Mouse (Mus musculus) heart, adult 9 months (tissue): ENCODE results near the gene Zfp985.
"Not testable (repeated sequence)": the region's sequence is repeated elsewhere in the genome, so short reads cannot be mapped to it uniquely, and the experiment has no call there.

Experiments
- DNase-seq, 2 experiments: peaks; one replicate each; pipeline ENCODE4 v3.0.0; 2022; ENCODE audit warnings: low spot score in 2 of 2

Zfp985 gene

DNA sequence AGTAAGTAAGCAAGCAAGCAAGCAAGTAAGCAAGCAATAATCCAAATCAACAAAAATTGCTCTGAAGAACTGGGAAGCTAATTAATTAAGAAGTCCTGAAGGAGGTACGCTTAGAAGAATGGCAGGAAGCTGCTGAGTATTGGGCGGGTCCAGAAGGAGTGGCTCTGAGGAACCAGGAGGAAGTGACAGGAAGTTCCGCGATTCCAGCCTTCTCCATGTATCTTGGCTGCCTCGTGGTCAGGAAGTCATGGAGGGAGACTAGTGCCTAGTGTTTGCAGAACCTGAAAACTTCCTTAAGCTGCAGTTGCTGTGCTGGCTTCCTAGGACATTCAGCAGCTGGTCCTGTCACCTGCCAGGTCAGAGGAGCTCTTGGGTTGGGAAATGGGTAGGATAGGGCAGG is at the start of gene Zfp985:
Zfp985 (plus strand) TSS at position 207 of the 400 bp plus-strand sequence.
- peak; percentile 24 to 49 for DNase-seq

DNA sequence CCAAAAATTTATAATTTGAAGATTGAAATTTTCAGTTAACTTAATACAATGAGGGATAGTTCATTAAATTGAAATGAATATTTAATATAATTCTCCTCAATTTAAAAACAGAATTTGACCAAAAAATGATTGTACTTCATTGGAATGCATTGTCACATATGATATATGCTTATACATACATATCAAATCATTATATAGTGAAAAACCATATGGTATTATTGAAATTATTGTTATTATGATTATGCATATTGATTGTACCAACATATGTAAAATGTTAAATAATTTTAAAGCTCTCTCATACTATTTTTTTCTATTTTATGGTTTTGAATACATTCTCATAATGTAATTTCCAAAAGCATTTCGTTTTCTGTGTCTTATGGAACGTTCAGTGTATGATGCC is 43.9 kb upstream of the Zfp985 start:
- DNase-seq: no peak

DNA sequence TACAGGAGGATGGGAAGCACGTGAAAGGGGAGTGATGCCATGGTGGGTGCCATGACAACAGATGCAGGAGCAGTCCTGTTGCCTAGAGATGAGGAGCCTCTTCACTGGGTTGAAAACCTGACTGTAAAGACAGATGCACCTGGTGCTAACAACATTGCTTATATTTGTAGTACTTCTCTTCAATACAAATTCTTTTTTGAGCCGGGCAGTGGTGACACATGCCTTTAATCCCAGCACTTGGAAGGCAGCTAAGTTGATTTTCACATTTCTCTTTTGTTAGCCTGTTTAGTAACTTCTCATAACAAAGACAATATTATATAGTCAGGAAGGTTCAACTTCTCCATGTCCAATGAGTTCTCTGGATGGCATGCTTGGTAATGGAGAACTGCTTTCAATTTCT is 34.1 kb upstream of the Zfp985 start:
- peak in 1 of 2 experiments; percentile 19 for DNase-seq

DNA sequence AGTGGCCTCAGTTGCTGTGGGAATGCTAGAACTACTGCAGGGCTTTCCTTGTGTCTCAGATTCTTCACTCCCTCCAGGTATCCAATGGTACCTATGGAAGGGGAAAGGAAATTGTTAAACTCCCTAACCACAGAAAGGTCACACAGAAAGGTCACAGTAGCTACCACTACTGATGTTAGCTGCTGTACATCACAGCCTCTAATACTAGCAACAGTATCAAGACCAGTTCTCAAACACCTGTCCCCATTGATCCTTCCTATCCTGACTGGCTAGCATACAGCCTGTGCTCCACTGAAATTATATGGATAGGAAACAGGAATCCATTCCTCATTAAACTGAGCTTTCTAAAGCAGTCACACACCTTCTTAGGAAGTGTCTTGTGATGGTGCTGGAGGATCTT is 33.0 kb upstream of the Zfp985 start:
- no peak for DNase-seq

DNA sequence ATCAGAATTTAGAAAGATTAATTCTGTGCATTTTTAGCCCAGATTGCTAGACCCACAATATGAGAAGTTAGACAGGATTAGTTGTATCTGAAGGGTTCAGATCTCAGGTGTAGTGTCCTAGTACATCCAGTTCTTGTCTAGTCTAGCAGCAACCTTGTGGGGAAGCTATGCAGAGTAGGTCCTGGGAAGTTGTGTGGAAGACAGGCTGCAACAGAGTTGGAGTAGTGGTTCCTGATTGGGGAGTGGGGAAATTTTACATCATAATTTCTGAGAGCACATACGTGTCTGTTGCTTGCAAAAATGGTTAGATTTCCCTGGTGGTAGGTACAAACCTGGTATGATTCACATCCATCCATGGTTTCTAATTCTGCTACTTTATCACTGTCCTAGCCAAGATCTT is 28.0 kb upstream of the Zfp985 start:
- DNase-seq: no peak

DNA sequence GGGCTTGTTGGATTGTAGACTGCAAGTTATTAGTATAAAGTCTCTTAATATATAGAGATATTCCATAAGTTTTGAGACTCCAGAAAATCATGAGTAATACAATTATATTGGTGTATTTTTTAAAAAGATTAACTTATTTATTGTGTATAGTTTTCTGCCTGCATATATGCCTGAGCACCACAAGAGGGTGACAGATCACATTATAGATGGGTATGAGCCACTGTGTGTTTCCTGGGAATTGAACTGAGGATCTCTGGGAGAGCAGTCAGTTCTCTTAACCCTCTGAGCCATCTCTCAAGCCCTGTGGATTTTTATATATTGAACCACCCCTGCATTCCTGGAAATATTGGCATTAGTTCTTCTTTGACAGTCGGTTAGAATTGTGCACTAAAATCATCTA is 22.7 kb upstream of the Zfp985 start:
- DNase-seq: no peak

DNA sequence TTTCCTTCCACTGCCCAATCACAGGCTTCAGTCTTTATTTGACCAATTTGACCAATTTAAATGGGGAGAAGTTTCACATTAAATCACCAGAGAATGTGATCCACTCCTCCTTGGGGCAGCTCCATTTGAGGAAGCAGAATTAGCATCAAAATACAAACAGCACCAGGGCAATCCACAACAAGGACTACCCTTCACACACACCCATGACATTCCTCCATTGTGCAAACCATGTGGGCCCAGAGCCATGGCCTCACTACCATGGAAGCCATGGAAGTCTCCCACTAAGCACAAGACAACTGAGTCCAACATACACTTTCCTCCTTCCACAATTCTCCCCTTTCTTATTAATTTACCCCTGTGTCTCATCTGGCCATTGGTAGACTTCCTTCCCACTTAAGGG is 17.2 kb upstream of the Zfp985 start:
- not testable (repeated sequence) for DNase-seq

DNA sequence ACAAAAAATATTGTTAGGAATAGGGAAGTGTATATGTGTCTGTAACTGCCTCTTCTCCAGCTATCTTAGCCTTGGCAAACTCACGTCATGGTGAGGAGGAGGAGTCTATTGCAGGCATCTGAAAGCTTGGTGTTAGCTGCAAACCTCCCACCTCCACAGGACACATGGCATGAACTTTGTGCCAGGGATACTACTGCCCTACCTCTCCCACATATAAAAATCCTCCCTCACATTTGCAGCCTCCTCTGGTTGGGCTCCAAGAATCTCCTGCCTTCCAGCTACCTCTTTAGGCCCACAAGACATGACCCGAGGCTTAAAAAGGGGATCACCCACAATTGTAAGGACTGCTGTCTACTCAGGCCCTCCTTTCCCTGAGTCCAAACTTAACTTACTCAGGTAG is 15.4 kb upstream of the Zfp985 start:
- no peak for DNase-seq

DNA sequence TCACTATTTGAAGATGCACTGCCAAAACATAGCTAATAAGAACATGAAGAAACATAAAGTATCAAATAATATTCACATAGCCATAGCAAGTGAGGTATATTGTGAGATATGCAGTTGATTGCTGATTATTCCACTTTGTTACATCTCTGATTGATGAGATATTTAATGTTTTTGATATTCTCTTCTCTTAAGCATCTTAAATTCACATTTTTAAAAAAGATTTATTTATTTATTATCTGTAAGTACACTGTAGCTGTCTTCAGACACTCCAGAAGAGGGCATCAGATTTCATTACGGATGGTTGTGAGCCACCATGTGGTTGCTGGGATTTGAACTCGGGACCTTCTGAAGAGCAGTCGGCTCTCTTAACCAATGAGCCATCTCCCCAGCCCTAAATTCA is 13.2 kb upstream of the Zfp985 start, which contains the start of gene Gm16503:
Gm16503 (plus strand) TSS at position 301 of the 400 bp plus-strand sequence.
- not testable (repeated sequence) for DNase-seq

DNA sequence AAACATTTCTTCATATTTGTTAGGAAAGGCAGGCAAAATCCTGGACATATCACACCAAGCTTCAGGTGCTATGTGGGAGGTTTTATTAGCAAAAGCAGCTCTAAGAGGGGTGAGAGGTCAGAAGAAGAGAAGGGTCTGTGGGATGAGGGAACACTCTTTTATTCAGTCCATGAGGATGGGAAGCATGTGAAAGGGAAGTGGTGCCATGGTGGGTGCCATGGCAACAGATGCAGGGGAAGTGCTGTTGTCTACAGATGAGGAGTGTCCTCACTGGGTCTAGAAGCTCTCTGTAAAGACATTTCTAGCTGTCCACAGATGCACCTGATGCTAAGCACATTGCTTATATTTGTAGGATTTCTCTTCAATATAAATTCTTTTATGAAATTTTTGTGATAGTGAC is 12.0 kb upstream of the Zfp985 start:
- no peak for DNase-seq

DNA sequence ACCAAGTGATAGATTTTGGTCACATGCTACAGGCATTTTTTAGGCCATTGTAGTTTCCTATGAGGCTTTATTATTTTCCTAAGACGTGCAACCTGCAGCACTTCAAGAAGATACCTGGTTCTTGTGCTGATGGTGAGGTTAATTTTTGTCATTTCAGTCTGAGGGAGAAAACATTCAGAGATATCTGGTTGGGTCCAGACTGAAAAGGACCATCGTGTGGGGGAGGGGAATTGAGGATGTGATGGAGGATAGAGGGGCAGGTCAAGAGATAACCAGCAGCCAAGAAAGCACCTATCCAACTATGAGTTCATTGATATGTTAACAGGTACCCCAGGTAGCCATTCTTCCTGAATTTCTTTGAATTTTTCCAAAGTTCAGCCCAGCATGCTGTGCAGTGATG is 1.3 kb downstream of the Zfp985 start:
- DNase-seq: not testable (repeated sequence)

DNA sequence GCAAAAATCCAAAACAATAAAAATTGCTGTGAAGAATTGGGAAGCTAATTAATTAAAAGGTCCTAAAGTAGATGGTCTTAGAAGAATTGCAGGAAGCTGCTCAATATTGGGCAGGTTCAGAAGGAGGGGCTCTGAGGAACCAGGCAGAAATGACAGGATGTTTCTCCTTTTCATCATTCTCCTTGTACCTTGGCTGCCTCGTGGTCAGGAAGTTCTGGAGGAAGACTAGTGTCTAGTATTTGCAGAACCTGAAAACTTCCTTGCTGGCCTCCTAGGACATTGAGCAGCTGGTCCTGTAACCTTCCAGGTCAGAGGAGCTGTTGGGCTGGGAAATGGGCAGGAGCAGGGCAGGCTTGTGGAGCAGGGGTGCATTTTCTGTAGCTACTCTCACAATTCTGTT is 3.8 kb downstream of the Zfp985 start:
- peak; percentile 13 to 58 for DNase-seq

DNA sequence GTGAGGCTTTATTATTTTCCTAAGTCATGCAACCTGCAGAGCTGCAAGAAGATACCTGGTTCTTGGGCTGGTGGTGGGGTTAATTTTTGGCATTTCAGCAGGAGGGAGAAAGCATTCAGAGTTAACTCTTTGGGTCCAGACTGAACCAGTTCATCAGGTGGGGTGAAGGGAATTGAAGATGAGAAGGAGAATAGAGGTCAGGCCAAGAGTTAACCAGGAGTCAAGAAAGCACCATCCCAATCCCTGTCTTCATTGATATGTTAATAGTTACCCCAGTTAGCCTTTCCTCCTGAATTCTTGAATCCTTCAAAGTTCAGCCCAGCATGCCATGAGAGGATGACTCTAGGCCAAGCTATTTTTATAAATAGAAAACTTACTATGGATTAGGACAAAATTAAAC is 4.9 kb downstream of the Zfp985 start:
- not testable (repeated sequence) for DNase-seq

DNA sequence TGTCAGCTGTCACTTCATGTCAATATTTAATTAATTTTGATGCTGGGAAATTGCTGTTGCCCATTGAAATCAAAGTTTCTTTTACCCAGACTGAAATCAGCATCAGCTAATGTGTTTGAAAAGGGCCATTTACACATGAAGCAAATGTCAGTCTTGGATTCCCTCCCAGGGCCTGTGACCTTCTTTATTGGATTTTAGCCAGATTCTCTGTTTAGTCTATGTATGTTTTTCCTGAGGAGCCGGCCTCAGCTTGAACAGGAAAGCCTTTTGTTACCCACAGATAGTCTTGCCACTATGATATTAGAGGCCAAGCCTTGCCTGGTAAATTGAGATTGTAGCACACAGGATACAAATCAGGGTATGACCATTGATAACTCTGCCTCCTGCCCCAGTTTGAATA is 6.0 kb downstream of the Zfp985 start:
- DNase-seq: peak; percentile 35 to 36

DNA sequence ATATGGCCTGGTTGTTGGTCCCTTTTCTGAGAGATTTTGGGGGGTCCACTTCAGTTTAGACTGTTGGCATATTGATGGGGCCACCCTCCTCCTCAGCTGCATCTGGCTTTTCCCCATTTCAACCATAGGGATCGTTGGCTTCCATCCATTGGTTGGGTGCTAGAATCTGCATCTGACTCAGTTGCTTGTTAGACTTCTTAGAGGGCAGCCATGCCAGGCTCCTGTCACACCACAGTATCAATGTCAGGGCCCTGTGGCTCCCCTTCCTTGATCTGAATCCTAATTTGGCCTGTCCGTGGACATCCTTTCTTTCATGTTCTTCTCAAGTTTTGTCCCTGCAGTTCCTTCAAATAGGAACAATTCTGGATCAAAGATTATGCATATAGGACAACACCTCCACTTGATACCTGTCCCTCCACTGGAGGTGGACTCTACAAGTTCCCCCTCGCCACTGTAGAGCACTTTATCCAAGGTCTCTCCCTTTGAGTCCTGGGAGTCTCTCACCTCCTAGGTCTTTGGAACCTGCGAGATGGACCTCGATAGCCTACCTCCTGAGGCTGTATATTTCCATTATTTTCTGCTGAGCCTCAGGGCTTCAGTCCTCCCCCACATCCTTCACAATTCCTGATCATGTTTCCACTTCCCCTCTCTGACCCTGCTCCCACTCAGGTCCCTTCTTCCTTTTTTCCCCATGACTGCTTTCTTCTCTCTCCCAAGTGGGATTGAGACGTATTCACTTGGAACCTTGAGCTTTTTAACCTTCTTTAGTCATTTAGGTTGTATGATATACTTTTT is 12.5 kb downstream of the Zfp985 start:
- DNase-seq: no peak

DNA sequence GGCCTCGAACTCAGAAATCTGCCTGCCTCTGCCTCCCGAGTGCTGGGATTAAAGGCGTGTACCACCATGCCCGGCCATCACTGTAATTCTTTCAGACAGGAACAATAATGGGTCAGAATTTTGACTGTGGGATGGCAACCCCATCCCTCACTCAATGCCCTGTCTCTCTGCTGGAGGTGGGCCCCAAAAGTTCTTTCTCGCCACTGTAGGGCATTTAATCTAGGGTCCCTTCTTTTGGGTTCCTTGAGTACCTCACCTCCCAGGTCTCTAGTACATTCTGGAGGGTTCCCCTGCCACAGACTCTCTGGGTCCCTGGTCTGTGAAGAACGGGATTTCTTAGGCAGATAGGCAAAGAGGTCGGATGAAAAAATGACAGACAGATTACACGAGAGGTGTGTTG is 18.1 kb downstream of the Zfp985 start:
- not testable (repeated sequence) for DNase-seq

DNA sequence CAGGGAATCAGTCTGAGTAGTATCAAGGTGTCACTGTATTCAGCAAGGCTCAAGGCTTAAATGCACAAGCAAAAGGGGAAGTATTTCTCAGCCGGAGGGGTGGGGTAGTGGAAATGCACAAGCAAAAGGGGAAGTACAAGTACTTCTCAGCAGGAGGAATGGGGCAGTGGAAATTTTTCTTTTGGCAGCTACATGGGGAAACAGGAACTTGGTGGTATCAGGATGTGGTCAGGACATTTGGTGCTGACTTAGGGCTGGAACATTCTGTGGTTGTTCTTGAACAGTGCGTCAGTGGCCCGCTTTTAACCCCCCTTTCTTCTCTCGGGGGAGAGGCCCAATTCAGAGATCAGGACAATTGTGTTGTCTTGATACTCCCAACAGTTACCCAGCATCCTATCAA is 26.3 kb downstream of the Zfp985 start:
- DNase-seq: not testable (repeated sequence)

DNA sequence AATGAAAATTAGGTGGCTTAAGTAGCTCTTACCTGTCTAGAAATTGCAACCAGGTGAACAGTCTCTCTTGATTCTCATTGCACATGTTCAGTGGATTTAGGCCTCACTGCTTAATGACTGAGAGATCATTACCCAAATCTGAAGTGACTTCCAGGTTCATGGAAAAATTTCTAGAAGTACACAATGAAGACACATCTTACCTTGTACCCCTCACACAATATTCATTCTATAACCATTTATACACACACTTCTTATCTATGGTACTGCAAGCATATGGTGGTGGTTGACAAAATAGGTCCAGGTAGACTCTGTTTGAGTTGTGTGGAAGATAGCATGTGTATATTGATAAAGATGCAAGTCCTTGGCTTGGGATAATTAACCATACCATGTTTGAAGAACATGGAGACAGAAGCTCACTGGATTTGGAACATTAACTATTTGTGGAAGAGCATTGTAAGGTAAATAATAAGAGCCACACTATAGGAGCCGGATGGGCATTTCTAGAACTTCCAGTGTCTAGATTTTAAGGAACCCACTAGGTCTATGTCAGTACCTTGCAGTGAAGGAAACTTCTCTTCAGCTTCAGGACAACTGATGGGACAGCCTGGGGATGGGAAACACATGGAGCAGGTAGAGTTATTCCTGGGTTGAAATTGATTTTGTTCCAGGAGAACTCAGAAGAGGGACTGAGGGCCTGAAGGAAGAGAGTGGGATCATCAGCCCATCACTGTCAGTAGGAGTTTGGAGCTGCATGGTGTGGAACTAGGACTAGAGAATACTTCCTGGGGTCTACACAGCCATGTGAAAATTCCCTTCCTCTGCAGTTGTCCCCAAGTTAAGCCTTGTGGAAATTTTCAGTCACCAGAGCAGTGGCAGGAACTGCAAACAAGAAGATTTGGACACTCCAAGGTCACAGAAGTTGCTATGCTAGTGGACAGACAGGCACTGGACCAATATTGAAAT is 33.7 kb downstream of the Zfp985 start:
- DNase-seq: no peak

DNA sequence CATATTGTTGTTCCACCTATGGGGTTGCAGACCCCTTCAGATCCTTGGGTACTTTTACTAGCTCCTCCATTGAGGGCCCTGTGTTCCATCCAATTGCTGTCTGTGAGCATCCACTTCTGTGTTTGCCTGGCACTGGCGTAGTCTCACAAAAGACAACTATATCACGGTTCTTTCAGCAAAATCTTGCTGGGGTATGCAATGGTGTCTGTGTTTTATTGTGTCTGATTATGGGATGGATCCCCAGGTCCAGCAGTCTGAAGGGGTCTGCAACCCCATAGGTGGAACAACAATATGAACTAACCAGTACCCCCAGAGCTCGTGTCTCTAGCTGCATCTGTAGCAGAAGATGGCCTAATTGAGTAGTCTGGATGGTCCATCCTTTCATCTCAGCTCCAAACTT is 41.6 kb downstream of the Zfp985 start:
- not testable (repeated sequence) for DNase-seq

DNA sequence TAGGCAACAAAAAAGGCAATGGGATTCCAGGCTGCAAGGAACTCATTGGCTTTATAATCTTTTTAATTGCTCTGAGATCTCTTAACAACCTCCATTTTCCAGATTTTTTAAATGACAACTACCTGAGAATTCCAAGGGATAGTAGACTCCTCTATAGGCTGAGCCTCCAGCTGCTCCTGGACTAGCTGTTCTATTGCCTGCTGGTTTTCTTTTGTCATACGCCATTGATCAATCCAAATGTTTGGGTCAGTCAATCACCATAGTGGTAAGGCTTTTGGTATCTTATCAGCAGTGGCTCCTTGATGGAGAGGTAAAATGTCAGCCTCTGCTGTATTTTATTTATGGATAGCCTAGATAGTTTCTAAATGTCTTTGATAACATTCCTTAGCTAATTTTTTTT is 44.6 kb downstream of the Zfp985 start:
- no peak for DNase-seq

DNA sequence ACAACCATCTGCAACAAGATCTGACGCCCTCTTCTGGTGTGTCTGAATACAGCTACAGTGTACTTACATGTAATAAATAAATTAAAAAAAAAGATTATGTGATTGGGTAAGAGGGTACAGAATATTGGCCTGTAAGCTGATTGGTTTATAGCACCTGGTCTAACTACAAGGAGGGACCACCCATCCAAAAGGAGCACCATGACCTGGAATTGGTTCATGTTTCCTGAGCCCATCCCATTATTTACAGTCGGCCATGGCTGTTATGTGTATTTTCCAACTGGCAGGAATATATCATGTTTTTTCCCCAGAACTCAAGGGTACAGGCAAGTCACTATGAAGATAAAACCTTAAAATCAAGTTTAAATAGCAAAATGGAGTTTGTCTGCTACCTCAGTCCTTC is 45.8 kb downstream of the Zfp985 start:
- no peak for DNase-seq

DNA sequence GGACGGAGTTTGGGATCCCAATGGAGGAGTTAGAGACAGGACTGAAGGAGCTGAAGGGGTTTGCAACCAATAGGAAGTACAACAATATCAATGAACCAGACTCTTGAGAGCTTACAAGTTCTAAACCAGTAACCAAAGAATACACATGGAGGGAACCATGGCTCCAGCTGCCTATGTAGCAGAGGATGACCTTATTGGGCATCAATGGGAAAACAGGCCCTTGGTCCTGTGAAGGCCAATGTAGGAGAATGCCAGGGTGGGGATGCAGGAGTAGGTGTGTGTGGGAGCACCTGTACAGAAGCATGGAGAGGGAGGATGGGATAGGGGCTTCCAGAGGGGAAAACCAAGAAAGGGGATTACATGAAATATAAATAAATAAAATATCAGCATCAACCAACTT is 48.8 kb downstream of the Zfp985 start:
- DNase-seq: no peak

DNA sequence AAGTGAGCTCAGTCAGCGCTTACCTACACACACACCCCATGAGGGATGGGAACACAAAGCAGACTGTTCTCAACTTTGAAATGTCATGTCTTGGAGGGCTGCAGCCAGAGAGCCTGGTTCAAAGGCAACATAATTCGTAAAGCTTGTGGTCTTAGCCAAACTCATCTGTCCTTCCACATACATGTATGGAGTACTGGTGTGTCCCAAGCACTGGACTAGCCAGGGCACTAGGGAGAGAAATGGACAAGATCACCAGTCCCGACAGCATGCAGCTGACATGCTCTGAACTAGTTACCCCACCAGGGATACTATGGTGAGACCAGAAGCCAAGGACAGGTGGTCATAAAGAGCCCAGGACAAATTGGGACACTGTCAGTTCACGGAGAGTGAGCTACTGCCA is 50.7 kb downstream of the Zfp985 start:
- DNase-seq: no peak
